Mouse (Mus musculus) thymus, adult 2 months (tissue): Measurements from ENCODE around the gene Dcun1d1.

Experiments
- CTCF ChIP-seq: fragments of 200-500 bp; IDR thresholded peaks from 2 replicates; pipeline ENCODE4 v1.5.1; 2012; ENCODE audit warnings: mild to moderate bottlenecking, control low read depth, low read length, moderate library complexity, borderline replicate concordance; ENCODE audit not compliant: control insufficient read depth, poor library complexity, insufficient read depth; ENCODE audit errors: extremely low read depth
- POLR2A ChIP-seq: fragments of 200-500 bp; IDR thresholded peaks from 2 replicates; pipeline ENCODE4 v1.6.1; 2012; ENCODE audit warnings: mild to moderate bottlenecking, low read length, control low read depth, moderate library complexity; ENCODE audit not compliant: control insufficient read depth, poor library complexity, insufficient read depth; ENCODE audit errors: extremely low read depth

- no peak for TF ChIP-seq POLR2A
- TF ChIP-seq CTCF: no peak
These were observed 35.7 kb upstream of the Dcun1d1 start for GRCm38 (mm10) chr3:35972985-35973384.
